Mouse (Mus musculus): Measurements from ENCODE around the gene Nfs1.
"Not testable (repeated sequence)": the region's sequence is repeated elsewhere in the genome, so short reads cannot be mapped to it uniquely, and the experiment has no call there.

Nfs1 gene

DNA sequence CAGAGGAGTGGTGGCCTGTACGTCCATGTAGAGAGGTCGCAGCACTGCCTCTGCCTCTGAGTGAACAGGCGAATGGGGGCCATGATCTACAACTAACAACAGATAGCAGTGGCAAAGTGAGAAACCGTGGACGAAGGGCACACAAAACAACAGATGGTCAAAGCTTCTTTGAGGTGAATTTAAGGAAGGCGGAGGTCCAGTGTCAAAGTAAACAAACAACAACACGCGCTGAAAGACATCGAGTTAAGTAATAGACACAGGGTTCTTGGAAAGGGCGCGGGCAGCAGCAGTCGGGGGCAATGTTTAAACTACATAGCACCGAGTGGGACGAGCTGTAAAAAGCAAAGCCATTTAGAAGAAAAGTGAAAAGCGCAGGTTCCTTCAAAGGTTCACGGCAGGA, 619 bp downstream of the Nfs1 start:
- DNase-seq = no peak

DNA sequence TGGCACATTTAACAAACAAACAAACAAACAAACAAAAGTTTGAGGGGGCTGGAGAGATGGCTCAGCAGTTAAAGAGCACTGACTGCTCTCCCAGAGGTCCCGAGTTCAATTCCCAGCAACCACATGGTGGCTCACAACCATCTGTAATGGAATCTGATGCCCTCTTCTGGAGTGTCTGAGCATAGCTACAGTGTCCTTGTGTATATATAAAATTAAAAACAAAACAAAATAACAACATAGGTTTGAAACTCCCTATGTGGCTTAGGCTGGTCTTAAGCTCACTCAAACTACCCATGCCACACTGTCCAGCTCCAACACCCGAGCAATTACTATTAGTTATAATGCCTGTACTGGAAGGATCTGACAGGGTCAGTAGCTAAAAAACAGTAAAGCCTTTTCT, 1.2 kb downstream of the Nfs1 start:
- DNase-seq = no peak

DNA sequence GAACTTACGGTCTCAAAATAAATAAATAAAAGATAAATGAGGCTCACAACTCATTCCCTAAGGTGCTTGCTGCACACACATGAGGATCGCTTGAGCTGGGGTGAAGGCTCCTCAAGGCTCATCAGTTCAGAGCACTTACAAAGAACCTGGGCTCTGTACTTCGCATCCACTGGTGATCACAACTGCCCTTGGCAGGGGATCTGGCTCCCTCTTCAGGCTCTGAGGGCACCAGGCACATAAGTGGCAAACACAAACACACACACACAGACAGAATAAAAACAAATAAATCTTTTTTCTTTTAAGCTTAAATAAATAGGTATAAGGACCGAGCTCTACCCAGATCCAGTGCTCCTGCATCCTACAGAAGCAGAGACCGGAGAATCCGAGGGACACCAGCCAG, 8.3 kb downstream of the Nfs1 start:
- DNase-seq = no peak

DNA sequence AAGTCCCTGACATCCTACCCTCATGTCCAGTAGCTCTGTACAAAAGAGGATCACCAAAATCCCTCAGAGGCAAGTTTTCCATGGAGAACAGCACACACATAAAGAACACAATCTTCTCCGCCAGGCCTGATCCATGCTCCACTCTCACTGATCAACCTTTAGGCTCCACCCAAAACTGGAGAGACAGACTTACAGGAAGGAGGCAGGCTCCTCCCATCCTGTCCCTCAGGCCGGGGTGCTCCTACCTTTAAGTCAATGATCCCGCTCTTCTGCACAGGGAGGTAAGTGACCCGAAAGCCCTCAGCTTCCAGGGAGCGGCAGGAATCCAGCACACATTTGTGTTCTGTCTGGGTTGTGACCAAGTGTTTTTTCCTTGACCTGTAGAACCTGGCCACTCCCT, 9.8 kb downstream of the Nfs1 start:
- no peak for DNase-seq

DNA sequence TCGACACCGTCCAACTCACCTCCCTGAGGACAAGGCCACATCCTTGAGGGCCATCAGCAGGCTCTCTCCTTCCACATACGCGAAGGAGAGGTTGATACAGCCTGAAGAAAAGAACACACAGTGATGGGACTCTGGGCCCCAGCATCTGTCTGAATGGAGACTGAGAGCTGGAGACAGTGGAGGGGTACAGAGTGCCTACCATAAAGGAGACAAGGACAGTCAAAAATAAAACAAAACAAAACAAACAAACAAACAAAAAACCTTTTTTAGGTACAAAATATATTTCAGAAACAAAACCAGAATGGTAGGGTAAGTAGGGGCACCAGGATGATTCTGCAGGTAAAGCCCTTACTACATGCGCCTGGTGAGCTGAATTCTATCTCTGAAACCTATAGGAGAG, 17.0 kb downstream of the Nfs1 start, which contains the start of gene Gm28036:
Gm28036 (minus strand) TSS at position 101 of the 400 bp plus-strand sequence.
- DNase-seq = no peak

DNA sequence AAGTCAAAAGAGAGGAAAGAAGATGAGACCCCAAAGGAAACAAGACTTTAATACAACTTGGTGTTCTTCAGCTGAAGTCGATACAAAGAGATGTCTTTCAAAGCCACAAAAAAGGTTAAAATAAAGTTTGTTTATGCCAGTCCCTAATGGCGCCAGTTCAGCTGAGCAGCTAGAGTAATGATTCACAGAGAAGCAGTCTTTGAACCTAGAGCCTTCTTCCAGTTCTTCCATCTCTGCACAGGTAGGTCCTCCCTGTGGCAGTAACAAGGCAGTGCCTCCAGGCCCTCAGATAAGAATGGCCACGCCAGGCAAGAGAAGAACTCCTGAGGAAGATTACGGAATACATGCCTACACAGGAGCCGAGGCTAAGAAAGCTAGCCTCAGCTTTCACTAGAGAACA, 20.3 kb downstream of the Nfs1 start:
- peak; percentile 37 for DNase-seq

DNA sequence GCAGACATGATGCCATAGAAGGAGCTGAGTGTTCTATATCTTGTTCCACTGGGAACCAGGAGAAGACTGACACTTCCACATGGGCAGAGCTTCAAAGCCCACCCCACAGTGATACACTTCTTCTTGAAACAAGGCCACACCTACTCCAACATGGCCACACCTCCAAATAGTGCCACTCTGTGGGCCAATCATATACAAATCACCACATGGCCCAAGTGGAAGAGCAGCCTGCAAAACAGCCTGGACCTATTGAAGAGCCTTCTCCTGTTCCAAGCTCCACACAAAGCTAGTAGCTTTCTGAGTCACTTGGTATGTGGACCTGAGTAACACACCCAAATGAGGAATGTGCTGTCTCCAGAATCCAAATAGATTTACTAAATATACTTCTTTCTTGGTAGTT, 24.4 kb downstream of the Nfs1 start:
- no peak for DNase-seq

DNA sequence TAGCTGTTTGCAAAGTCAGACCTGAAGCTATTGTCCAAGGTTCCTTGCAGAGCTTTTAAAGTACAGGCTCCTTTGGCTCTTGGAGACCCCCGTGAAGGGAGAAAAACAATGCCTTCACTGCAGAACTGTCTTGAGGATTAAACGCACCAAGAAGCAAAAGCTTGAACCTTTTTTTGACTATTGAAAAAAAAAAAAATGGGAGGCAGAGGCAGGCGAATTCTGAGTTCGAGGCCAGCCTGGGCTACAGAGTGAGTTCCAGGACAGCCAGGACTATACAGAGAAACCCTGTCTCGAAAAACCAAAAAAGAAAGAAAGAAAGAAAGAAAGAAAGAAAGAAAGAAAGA, 31.9 kb downstream of the Nfs1 start:
- not testable (repeated sequence) for DNase-seq

DNA sequence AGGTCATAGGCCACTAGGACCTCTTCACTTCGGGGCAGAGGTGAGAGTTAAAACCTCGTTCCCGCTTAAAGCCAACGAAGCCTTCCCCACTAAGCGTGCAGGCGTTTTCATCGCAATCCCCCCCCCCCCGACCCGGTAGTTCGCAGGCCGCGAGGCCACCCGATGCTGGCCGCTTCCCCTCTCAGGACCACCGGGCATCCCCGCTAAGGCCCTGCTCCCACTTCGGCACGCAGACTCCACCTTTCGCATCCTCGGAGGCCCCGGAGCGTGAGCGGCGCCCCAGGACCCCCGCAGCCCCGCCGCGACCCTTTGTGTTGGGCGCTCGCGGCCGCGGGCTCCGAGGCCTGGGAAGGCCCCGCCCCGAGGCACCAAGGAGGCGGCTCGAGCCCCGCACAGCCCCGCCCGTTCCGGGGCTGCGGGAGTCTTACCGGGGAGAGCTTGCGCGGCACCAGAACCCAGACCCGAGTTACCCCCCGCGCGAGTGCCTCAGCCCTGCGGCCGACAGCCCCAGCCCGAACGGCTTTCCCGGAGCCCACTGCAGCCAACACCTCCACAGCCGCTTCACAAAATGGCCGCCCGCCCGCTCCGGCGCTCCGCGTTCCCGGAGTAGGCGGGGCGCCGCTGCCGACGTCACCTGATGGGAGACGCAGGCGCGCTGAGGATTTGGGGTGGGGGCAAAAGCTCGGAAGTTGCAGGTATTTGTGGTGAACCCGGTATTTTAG, 32.5 kb downstream of the Nfs1 start, which contains the start of the genes Cpne1 and Rbm12:
Cpne1 (minus strand) TSS at position 608 of the 722 bp plus-strand sequence.
Rbm12 (minus strand) TSS at position 621 of the 722 bp plus-strand sequence.
- peak; percentile 84 to 91 for DNase-seq

DNA sequence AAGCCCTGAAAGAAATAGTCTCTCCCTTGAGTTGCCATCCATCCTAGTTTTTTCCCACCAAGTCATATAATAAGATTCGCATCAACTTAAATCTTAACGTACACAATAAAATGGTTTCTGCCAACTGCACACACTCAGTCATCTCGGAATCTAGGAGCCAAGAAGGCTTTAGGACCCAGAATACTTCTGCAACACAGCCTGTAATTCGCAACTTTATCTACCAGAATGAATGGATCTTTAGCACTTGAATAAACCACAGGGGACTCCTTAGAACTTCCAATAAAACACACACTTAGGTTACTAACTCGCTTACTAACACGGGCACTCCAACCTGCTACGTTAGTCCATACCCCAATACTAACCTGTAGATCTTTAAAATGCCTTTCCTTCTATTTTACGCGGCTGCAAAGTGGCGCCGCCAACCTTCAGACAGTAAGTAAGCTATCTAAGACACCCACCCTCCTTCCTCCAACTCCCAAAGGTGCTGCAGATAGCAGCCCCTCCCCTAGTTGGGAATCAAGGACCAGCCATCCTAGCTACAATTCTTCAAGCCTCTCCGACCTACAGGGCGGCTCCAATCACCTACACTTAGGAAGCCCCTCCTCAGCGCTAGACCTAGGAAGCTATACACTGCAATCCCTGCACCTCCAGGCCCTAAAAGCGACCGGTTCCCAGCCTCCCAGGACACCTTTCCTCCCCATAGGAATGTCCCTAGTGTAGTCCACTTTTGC, 33.2 kb downstream of the Nfs1 start:
- no peak for DNase-seq

DNA sequence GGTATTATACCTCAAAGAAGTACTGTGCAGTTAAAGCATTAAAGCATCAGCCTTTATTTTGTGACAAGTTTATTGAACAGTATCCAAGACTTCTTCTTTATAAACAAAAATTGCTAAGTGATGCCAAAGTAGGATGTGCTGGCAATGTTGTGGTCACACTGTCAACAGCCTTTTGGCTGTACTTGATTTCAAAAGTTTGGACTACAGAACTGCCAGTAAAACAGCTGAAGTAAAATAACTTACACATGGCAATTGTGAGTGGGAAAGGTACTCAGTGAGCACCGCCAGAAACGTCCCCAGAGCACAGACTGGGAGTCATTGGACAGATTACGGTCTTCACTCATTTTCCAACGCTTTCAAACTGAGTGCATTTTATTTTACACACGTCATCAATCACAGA, 52.1 kb downstream of the Nfs1 start:
- no peak for DNase-seq

DNA sequence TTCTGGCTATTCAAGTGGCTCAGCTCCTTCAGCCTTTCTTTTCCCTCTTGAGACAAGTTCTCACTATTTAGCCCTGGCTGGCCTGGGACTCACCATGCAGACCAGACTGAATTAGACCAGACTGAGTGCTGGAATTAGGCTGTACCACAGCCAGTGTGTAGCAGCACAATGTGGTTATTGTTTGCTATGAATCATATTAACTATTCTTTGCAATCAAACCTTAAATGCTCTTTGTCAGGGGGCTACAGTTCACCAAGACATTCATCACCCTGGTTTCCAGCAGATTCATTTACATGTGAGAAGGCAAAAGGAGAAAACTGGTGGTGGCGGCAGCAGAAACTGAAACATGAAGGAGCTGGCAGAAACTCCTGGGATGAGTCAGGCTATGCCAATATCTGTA, 54.2 kb downstream of the Nfs1 start:
- DNase-seq = no peak

DNA sequence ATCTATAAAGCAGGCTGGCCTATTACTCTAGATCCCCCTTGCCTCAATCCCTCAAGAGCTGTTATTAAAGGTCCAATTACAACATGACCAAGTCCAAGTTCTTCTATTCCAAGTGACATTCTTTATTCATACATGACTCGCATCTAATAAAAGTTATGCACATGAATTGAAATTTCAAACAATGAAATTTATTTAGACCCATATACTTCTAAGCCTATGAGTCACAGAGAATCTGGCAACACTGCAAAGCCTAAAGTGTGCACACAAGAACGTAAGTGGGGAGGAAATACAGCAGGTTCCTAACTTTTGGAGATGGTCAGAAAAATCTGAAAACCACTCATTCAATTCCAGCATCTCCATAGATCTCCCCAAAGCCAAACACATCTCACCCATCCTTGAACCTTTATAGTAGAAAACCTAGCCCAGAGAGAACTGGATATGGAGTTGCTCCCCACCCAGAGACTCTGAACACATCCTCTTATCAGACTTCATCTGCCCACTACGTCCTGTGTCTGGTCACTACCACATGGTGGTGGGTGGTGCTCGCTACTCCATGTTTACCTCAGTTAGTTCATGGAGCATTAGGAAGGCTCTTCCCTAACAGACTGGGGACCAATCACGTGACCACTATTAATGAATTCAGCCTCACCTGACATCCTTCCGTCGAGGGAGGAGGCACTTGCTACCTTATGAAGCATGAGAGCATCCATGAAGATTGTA, 56.4 kb downstream of the Nfs1 start:
- DNase-seq = no peak

DNA sequence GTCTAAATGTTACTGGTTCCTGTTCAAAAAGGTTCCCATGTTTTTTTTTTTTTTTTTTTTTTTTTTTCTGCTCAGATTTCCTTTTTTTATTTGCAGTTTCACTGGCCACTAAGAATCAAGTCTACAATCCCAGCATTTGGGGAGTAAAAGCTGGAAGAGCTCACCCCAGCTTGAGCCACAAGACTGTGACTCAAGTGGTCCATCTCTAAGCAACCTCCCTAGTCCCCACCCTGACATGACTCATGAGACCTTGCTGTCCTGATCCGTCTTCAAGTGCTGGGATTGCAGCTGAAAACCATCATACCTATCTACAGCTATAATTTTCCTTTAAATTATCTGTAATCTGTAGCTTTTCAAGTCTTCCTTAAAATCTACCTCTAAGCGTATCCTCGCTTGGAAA, 59.4 kb downstream of the Nfs1 start:
- no peak for DNase-seq

DNA sequence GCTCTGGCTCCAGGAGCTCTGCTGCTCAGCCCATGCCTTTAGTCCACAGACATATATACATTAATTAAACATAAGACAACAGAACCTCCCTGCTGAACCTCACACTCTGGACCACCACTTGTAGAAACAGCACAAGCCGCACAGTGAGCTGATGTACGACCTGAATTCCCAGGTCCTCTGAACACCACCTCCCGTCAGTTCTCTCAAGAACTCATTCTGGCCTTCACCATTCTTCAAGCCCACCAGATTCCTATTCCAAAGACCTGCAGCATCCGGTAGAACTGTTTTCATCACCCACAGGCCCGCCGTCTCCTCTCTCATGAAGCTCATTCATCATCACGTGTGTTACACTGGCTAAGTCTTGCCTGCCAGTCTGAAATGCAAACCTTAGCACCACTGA, 63.6 kb downstream of the Nfs1 start:
- no peak for DNase-seq

DNA sequence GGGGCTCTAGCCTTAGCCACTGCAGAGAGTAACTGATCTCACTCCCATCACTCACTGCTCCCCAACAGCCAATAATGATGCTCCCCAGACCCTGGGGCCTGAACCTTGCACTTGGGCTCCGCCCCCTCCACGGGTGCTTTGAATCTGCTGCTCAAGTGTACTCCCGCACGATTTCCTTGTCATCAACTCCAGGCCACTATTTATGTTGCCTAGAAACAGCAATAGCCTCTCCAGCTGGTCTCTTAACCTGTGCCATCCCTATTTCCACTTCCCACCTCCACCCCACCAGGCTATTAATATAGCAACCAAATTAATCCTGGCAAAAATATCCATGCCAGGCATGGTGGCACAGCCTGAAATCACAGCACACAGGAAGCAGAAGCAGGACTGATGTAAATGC, 64.3 kb downstream of the Nfs1 start:
- DNase-seq = peak in 1 of 2 experiments; percentile 13

DNA sequence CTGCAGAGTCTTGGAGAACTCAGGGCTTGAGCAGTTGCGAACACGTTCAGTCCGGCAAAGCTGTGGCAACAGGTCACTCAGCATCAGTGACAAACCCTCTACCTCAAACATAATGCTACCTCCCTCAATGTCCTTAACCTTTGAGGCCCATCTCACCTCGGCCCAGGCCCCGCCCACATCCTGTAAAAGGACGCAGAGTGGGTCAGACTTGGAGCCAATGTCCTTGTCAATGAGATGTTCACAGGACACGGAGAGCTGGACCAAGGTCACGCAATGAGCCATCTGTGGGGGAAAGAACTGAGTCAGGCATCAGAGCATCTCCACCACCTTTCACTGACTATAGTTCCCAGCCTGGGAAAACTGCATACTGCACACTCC, 64.8 kb downstream of the Nfs1 start:
- DNase-seq = no peak

DNA sequence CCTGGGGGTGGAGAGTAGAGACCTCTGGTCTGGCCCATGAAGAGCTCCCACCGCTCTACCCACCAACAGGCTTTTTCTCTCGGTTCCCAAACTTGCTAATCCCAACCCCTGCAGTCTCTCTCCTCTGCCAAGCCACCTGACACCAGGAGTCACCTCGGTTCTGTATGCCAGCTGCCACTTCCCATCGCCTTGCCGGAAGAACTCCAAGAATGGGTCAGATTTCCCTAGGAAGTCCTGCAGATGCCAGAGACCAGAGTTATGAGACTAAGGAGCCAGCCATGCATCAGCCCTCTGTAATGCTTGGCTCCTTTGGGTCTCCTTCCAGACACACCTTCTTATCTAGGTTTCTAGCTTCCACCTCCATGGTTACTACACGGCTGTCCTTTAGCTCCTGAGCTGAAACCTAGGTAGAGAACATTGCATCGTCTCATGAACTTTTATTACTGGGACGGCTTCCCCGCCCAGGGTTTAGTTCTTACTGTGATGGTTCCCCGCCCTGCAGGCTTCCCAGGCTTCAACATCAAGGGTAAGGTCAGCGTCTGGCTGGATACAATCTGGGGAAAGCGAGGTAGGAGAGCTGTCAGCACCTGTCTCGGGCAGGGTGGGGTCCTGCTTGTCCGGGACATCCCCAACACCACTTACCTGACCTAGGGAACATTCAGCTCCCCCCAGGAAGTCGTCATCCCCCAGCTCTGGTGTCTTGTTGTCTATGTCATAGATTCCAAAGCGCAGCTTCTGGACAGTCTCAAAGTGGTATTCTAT, 65.4 kb downstream of the Nfs1 start:
- no peak for DNase-seq

DNA sequence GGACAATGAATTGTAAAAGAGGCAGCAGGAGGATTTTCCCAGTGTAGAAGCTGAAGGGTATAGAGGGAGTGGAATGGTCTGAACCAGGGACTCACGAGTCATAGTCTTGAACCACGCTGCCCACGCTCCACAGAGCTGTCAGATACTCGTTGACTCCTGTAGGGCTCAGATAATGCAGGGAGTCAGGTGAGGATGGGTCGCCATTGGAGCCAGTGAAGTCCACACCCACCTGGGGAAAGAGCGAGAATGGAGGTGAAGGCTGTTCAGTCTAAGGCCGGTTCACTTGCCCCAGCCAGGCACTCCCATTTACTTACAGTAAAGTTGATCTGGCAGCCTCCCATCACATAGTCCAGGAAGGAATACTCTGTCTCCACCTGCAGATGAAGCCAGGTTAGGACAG, 66.5 kb downstream of the Nfs1 start:
- DNase-seq = peak in 1 of 2 experiments; percentile 12

DNA sequence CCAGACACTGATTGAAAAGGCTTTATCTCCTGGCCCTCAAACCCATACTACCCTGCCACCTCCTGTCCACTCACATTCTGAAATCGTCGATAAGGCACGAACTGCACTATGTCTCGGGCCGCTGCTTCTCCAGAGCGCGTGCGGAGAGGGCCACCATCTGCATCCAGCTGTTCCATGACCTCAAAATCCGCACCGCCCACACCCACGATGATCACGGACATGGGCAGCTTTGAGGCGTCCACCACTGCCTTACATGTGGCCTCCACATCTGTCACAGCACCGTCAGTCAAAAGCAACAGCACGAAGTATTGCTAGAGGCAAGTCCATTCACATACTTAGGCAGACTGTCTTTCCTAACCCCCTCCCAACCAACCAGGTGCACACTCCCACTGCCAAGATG, 70.3 kb downstream of the Nfs1 start:
- DNase-seq = no peak
